Mouse (Mus musculus) olfactory bulb, adult 2 months (tissue): Measurements from ENCODE around the gene Akap6.

Experiments used
- CTCF ChIP-seq: fragments of 200-500 bp; IDR thresholded peaks from 2 replicates; pipeline ENCODE4 v1.5.1; 2012; ENCODE audit warnings: low read depth, mild to moderate bottlenecking, low read length, moderate library complexity; ENCODE audit not compliant: insufficient read depth
- POLR2A ChIP-seq: fragments of 200-500 bp; IDR thresholded peaks from 2 replicates; pipeline ENCODE4 v1.6.1; 2012; ENCODE audit warnings: mild to moderate bottlenecking, low read depth, low read length, moderate library complexity; ENCODE audit not compliant: insufficient read depth

DNA sequence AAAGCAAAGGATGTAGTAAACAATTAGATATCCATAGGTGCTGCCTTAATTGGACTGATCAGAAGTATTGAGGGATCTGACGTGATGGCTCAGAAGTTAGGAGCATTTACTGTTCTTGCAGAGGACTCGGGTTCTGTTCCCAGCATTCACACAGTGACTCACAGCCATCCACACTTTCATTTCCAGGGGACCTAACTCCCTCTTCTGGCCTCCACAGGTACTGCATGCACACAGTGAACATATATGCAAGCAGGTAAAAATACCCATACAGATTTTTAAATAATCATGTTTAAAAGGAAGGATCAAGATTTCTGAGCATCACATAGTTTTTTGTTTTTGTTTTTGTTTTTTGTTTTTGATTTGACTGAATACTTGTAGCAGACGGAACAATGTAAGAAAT lies 235.8 kb downstream of the Akap6 start:
- no peak for TF ChIP-seq CTCF
- no peak for TF ChIP-seq POLR2A
